Mouse (Mus musculus) kidney, adult 2 months (tissue): ENCODE results near the gene Ankrd42.

Experiments
- CTCF ChIP-seq: fragments of 200-500 bp; conservative IDR thresholded peaks from 2 replicates; pipeline ENCODE4 v1.5.1; 2011; ENCODE audit warnings: low read depth, mild to moderate bottlenecking, control low read depth, low read length, moderate library complexity, mixed read lengths; ENCODE audit not compliant: insufficient read depth, insufficient read length
- POLR2A ChIP-seq: fragments of 200-500 bp; IDR thresholded peaks from one replicate; pipeline ENCODE4 v1.6.1; 2011; ENCODE audit warnings: low read depth, low read length, control low read depth

DNA sequence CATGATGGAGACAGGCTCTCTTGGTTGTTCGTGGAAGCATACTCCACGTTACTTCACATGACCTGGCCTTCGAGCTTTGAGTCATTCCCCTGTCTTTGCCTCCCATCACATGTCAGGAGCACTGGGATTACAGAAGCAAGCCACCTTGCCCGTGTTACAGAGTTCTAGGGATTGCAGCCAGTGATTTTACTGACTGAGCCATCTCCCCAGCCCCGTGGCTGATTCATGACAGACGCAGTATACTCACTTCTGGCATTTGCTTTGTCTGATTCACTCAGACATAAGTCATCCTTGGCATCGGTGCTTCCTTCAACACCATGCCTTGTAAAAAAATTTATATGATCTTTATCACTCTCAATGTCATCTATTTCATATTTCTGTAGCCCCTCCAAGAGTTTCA is 32.0 kb downstream of the Ankrd42 start:
- TF ChIP-seq CTCF (no peak), POLR2A (no peak)
